ENCODE assay signal across 9 mouse cellular contexts in the genomic region with DNA sequence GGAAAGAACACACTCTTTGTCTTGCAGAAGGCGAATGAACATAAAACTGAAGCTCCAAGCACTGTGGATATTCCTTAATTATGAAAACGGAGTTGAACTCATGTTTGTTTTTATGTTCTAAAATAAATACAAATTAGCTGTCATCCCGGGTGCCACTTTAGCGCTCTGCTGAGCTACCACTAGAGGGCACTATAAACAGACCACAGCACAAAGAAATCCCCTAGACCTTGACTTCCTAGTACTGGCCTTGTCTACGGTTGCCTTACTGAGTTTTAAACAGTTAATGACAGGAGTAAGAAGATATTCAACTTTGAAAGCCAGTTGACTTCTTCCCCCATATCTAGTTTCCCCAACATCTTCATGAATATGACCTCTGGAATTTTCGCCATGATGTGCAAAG. TPM values are rescaled to one million over a fixed set of nuclear protein-coding genes. Genes with fewer than 3 reads are reported as not detected.
A peak's percentile ranks its signal among the peaks of the same experiment; 100 is the strongest.
DNase-seq lines count a peak whose midpoint lies in the region; ATAC-seq and TF ChIP-seq lines count a peak whose summit lies in the region.
"Had no signal": no experiment of that assay in that cellular context is flagged by ENCODE, and none has a peak within 500 bp of the region (broad histone marks: within the 10 kb centered on the region; RNA-seq: fewer than 3 reads in every experiment).

No protein-coding gene starts in this region.

- H3K27ac ChIP-seq in liver, adult 2 months (replicated peaks; ENCODE audit: insufficient read depth, low read depth, low read length) = no peak overlapping the region
- no peak overlapping the region for H3K27ac ChIP-seq in liver, embryonic 12.5 days
- H3K27ac ChIP-seq in MEL (ENCODE audit: control insufficient read depth, low read depth, low read length) = no peak overlapping the region
- H3K27ac ChIP-seq in midbrain, embryonic 14.5 days (replicated peaks; ENCODE audit: low read depth, low read length) = no peak overlapping the region

- peak; percentile 39 for DNase-seq in liver, adult 2 months (ENCODE audit: extremely low read depth, low read depth, low spot score)
- DNase-seq in MEL (ENCODE audit: low read depth, low spot score) = peak; percentile 79
- peak; percentile 13 to 35 for DNase-seq in heart, adult 9 months (ENCODE audit: low spot score in 2 of 2)
- peak; percentile 36 for DNase-seq in layer of hippocampus, adult 9-11 months
- peak; percentile 80 for DNase-seq in midbrain, embryonic 14.5 days
- no peak for DNase-seq in ovary, postnatal 36 days (ENCODE audit: low spot score)

- H3K4me2 ChIP-seq in liver, embryonic 12.5 days = no peak overlapping the region
- no peak overlapping the region for H3K4me2 ChIP-seq in midbrain, embryonic 14.5 days (ENCODE audit: low read length)

- H3K36me3 ChIP-seq in liver, adult 2 months (ENCODE audit: control insufficient read depth, insufficient read depth, low read length) = no peaks in the 10 kb centered on the region
- H3K36me3 ChIP-seq in liver, embryonic 12.5 days = no peaks in the 10 kb centered on the region
- peaks cover 0 to 3% of the 10 kb centered on the region in 2 experiments; a peak in 2 of 4 replicates for H3K36me3 ChIP-seq in MEL (ENCODE audit: control insufficient read depth in 1 of 2, insufficient read depth in 2 of 2, low read length in 2 of 2)
- no peaks in the 10 kb centered on the region for H3K36me3 ChIP-seq in midbrain, embryonic 14.5 days (ENCODE audit: control insufficient read depth, insufficient read depth, low read length)

- no peak for ATAC-seq in liver, embryonic 12.5 days
- ATAC-seq in cerebellum, adult (ENCODE audit: insufficient number of reproducible peaks, low FRiP score, low TSS enrichment) = peak; percentile 64; the same call in 1 of the 2 replicates
- ATAC-seq in midbrain, embryonic 14.5 days (ENCODE audit: low FRiP score, low TSS enrichment) = no peak

- H3K79me2 ChIP-seq in liver, adult 2 months (ENCODE audit: control insufficient read depth, insufficient read depth, low read length) = no peaks in the 10 kb centered on the region
- H3K79me2 ChIP-seq in MEL (ENCODE audit: control insufficient read depth, insufficient read depth, low read length, poor library complexity) = no peaks in the 10 kb centered on the region

- WGBS in liver, adult 2 months = 18% methylated on average over 6 of the region's 6 CpGs
- 19% methylated on average over 6 of the region's 6 CpGs for WGBS in liver, embryonic 12.5 days (ENCODE audit: insufficient replicate concordance)
- WGBS in midbrain, embryonic 14.5 days = 19% methylated on average over 6 of the region's 6 CpGs

- peaks cover 2% of the 10 kb centered on the region; the same call in 1 of the 2 replicates for H3K4me1 ChIP-seq in liver, adult 2 months (ENCODE audit: control insufficient read depth, insufficient read depth, low read length)
- peaks cover 18% of the 10 kb centered on the region for H3K4me1 ChIP-seq in liver, embryonic 12.5 days
- H3K4me1 ChIP-seq in MEL (ENCODE audit: control insufficient read depth in 1 of 2, insufficient read depth in 2 of 2, low read length in 2 of 2) = peaks cover 0 to 2% of the 10 kb centered on the region in 2 experiments; a peak in 1 of 4 replicates
- H3K4me1 ChIP-seq in midbrain, embryonic 14.5 days (ENCODE audit: control insufficient read depth, insufficient read depth, low read length) = 0 out of 2 replicates have a peak, but pooled peaks cover 3% of the 10 kb centered on the region

- no peak overlapping the region for H3K4me3 ChIP-seq in liver, adult 2 months (ENCODE audit: insufficient read depth, low read depth, low read length)
- no peak overlapping the region for H3K4me3 ChIP-seq in liver, embryonic 12.5 days
- H3K4me3 ChIP-seq in MEL (ENCODE audit: control insufficient read depth in 1 of 2, insufficient read depth in 1 of 2, low read depth in 2 of 2, low read length in 2 of 2) = no peak overlapping the region
- H3K4me3 ChIP-seq in midbrain, embryonic 14.5 days (replicated peaks; ENCODE audit: low read depth, low read length) = no peak overlapping the region
- H3K4me3 ChIP-seq: megakaryocyte, embryonic 14.5 days had no signal

- TF ChIP-seq POLR2A in liver, adult 2 months (IDR thresholded peaks at IDR 0.05; ENCODE audit: extremely low read depth, insufficient read depth, low read length) = no peak
- no peak for TF ChIP-seq POLR2A in MEL (IDR thresholded peaks at IDR 0.05; ENCODE audit: control insufficient read depth in 1 of 2, insufficient read depth in 1 of 2, low read depth in 1 of 2, low read length in 2 of 2, poor library complexity in 1 of 2)

- no peaks in the 10 kb centered on the region for H3K27me3 ChIP-seq in liver, adult 2 months (ENCODE audit: control insufficient read depth, insufficient read depth, low read length)
- no peaks in the 10 kb centered on the region for H3K27me3 ChIP-seq in liver, embryonic 12.5 days (replicated peaks)
- H3K27me3 ChIP-seq in MEL (ENCODE audit: control insufficient read depth in 1 of 2, insufficient read depth in 2 of 2, low read length in 2 of 2) = no peaks in the 10 kb centered on the region
- no peaks in the 10 kb centered on the region for H3K27me3 ChIP-seq in midbrain, embryonic 14.5 days (ENCODE audit: control insufficient read depth, insufficient read depth, low read length)
- H3K27me3 ChIP-seq: megakaryocyte, embryonic 14.5 days had no signal

- TF ChIP-seq CTCF in liver, adult 2 months (IDR thresholded peaks at IDR 0.05; ENCODE audit: low read depth, low read length) = peak; percentile 63; the same call in 1 of the 2 replicates
- peak; percentile 82 to 95 (median 89) for TF ChIP-seq CTCF in MEL (IDR thresholded peaks at IDR 0.05 in 2 of 3, conservative IDR thresholded peaks at IDR 0.05 in 1 of 3; ENCODE audit: control insufficient read depth in 1 of 3, insufficient read depth in 1 of 3, low read depth in 2 of 3, low read length in 3 of 3, poor library complexity in 1 of 3, severe bottlenecking in 1 of 3)

- peak; percentile 91 for TF ChIP-seq RAD21 in MEL (IDR thresholded peaks at IDR 0.05; ENCODE audit: low read depth, low read length)

- H3K9ac ChIP-seq in liver, adult 2 months (ENCODE audit: low read depth, low read length) = no peak overlapping the region
- H3K9ac ChIP-seq in liver, embryonic 12.5 days = no peak overlapping the region
- H3K9ac ChIP-seq in MEL (ENCODE audit: control insufficient read depth, low read depth, low read length, poor library complexity, severe bottlenecking) = no peak overlapping the region
- no peak overlapping the region for H3K9ac ChIP-seq in midbrain, embryonic 14.5 days (replicated peaks; ENCODE audit: low read length)

- no peak for TF ChIP-seq EP300 in MEL (IDR thresholded peaks at IDR 0.05; ENCODE audit: low read depth in 1 of 2, low read length in 2 of 2)

- H3K9me3 ChIP-seq in liver, embryonic 12.5 days (replicated peaks) = 0 out of 2 replicates have a peak, but pooled peaks cover 7% of the 10 kb centered on the region
- H3K9me3 ChIP-seq in MEL (replicated peaks; ENCODE audit: insufficient read depth, low read length) = no peaks in the 10 kb centered on the region
- 0 out of 2 replicates have a peak, but pooled peaks cover 5% of the 10 kb centered on the region for H3K9me3 ChIP-seq in midbrain, embryonic 14.5 days (ENCODE audit: control insufficient read depth, low read length)

TF ChIP-seq in MEL, 35 proteins besides CTCF, POLR2A, EP300 and RAD21:
- TF ChIP-seq SMC3 (IDR thresholded peaks at IDR 0.05; ENCODE audit: low read depth, low read length) (peak; percentile 98), ZC3H11A (IDR thresholded peaks at IDR 0.05; ENCODE audit: low read depth, low read length) (peak; percentile 96), JUND (IDR thresholded peaks at IDR 0.05; ENCODE audit: low read depth, low read length) (no peak), RCOR1 (IDR thresholded peaks at IDR 0.05; ENCODE audit: low read depth, low read length) (no peak)

RNA-seq across cellular contexts. Expression of gene Hspb3, which starts 29.9 kb away (rescaled TPM):
- total RNA-seq in liver, adult 2 months (2014; rRNA removed) = not detected in 2 replicates
- not detected in 2 replicates for polyA plus RNA-seq in liver, adult 2 months (2012; rRNA removed)
- 0.15 and 0.18 TPM in 2 replicates for polyA plus RNA-seq in liver, embryonic 12.5 days (2016; fragmentation: Nextera tagmentation; extraction: Ambion mirVana)
- total RNA-seq in MEL (2012; rRNA removed) = not detected in 2 replicates
- polyA plus RNA-seq in MEL (2012; ENCODE audit: insufficient read depth in 1 of 2, insufficient read length in 2 of 2, low read depth in 1 of 2, low replicate concordance in 2 of 2, missing spikeins in 1 of 2) = not detected
- 0.29 TPM in 1 of 2 replicates, not detected in the other for polyA plus RNA-seq in midbrain, embryonic 14.5 days (2014; fragmentation: Nextera tagmentation; extraction: Ambion mirVana)
